Mouse (Mus musculus): ENCODE measurements at regions not wholly inside any gene's neighbourhood (a gene's known extent, or its start where the extent isn't known, plus 50 kb on each side); places are given as distances from the start of the nearest gene placed in this dataset.
"Not testable (repeated sequence)": the region's sequence is repeated elsewhere in the genome, so short reads cannot be mapped to it uniquely, and the experiment has no call there.

- Histone ChIP-seq H3K9me3 (ENCODE audit: low read length) (no peaks in the 10 kb centered on the region), H3K4me3 (ENCODE audit: low read length) (no peak overlapping the region), H3K36me3 (ENCODE audit: insufficient read depth, low read length) (no peaks in the 10 kb centered on the region), H3K4me2 (ENCODE audit: low read depth, low read length) (no peak overlapping the region), H3K4me1 (ENCODE audit: insufficient read depth, low read length) (no peaks in the 10 kb centered on the region), H3K27ac (no peak overlapping the region), H3K9ac (replicated peaks; ENCODE audit: low read length) (no peak overlapping the region), H3K27me3 (ENCODE audit: insufficient read depth, low read length) (no peaks in the 10 kb centered on the region)
- ATAC-seq (no peak), DNase-seq (ENCODE audit: low spot score) (no peak)
- TF ChIP-seq CTCF (IDR thresholded peaks at IDR 0.05; ENCODE audit: low read depth) = no peak
Observed at GRCm38 (mm10) chr16:65376553-65376952, 143.8 kb upstream of the Pou1f1 start.

- DNase-seq (ENCODE audit: low spot score) = no peak
- no peak overlapping the region for H3K27ac ChIP-seq
- H3K9me3 ChIP-seq (ENCODE audit: low read length) = no peaks in the 10 kb centered on the region
- TF ChIP-seq CTCF (IDR thresholded peaks at IDR 0.05; ENCODE audit: low read depth) = no peak
- H3K4me2 ChIP-seq (ENCODE audit: low read depth, low read length) = no peak overlapping the region
- no peak overlapping the region for H3K4me3 ChIP-seq (ENCODE audit: low read length)
- H3K36me3 ChIP-seq (ENCODE audit: insufficient read depth, low read length) = no peaks in the 10 kb centered on the region
- no peaks in the 10 kb centered on the region for H3K4me1 ChIP-seq (ENCODE audit: insufficient read depth, low read length)
- no peak for ATAC-seq
- H3K27me3 ChIP-seq (ENCODE audit: insufficient read depth, low read length) = no peaks in the 10 kb centered on the region
- WGBS = 78% methylated on average over 3 of the region's 3 CpGs
- no peak overlapping the region for H3K9ac ChIP-seq (replicated peaks; ENCODE audit: low read length)
Observed at GRCm38 (mm10) chr16:65378276-65378675, 142.0 kb upstream of the Pou1f1 start.

- H3K4me1 ChIP-seq (ENCODE audit: insufficient read depth, low read length) = no peaks in the 10 kb centered on the region
- H3K27ac ChIP-seq = no peak overlapping the region
- DNase-seq (ENCODE audit: low spot score) (no peak), ATAC-seq (no peak)
- no peak overlapping the region for H3K9ac ChIP-seq (replicated peaks; ENCODE audit: low read length)
- H3K9me3 ChIP-seq (ENCODE audit: low read length) = no peaks in the 10 kb centered on the region
- H3K4me3 ChIP-seq (ENCODE audit: low read length) = no peak overlapping the region
- no peaks in the 10 kb centered on the region for H3K36me3 ChIP-seq (ENCODE audit: insufficient read depth, low read length)
- H3K4me2 ChIP-seq (ENCODE audit: low read depth, low read length) = no peak overlapping the region
- H3K27me3 ChIP-seq (ENCODE audit: insufficient read depth, low read length) = no peaks in the 10 kb centered on the region
- WGBS = 67% methylated on average over 5 of the region's 5 CpGs
- TF ChIP-seq CTCF (IDR thresholded peaks at IDR 0.05; ENCODE audit: low read depth) = no peak
Observed at GRCm38 (mm10) chr16:65379939-65380338, 140.4 kb upstream of the Pou1f1 start.

- H3K36me3 ChIP-seq (ENCODE audit: insufficient read depth, low read length) = no peaks in the 10 kb centered on the region
- no peak for TF ChIP-seq CTCF (IDR thresholded peaks at IDR 0.05; ENCODE audit: low read depth)
- no peak overlapping the region for H3K4me2 ChIP-seq (ENCODE audit: low read depth, low read length)
- no peaks in the 10 kb centered on the region for H3K4me1 ChIP-seq (ENCODE audit: insufficient read depth, low read length)
- no peak for ATAC-seq
- DNase-seq (ENCODE audit: low spot score) = no peak
- no peak overlapping the region for H3K4me3 ChIP-seq (ENCODE audit: low read length)
- no peak overlapping the region for H3K9ac ChIP-seq (replicated peaks; ENCODE audit: low read length)
- WGBS = 77% methylated on average over 5 of the region's 5 CpGs
- H3K27me3 ChIP-seq (ENCODE audit: insufficient read depth, low read length) = no peaks in the 10 kb centered on the region
- no peaks in the 10 kb centered on the region for H3K9me3 ChIP-seq (ENCODE audit: low read length)
- H3K27ac ChIP-seq = no peak overlapping the region
Observed at GRCm38 (mm10) chr16:65403926-65404648, 116.2 kb upstream of the Pou1f1 start.

- no peaks in the 10 kb centered on the region for H3K27me3 ChIP-seq (ENCODE audit: insufficient read depth, low read length)
- no peak for ATAC-seq
- H3K36me3 ChIP-seq (ENCODE audit: insufficient read depth, low read length) = no peaks in the 10 kb centered on the region
- H3K9me3 ChIP-seq (ENCODE audit: low read length) = no peaks in the 10 kb centered on the region
- no peak for TF ChIP-seq CTCF (IDR thresholded peaks at IDR 0.05; ENCODE audit: low read depth)
- no peak overlapping the region for H3K4me2 ChIP-seq (ENCODE audit: low read depth, low read length)
- 82% methylated on average over 5 of the region's 5 CpGs for WGBS
- H3K9ac ChIP-seq (replicated peaks; ENCODE audit: low read length) = no peak overlapping the region
- no peaks in the 10 kb centered on the region for H3K4me1 ChIP-seq (ENCODE audit: insufficient read depth, low read length)
- no peak overlapping the region for H3K4me3 ChIP-seq (ENCODE audit: low read length)
- H3K27ac ChIP-seq = no peak overlapping the region
- DNase-seq (ENCODE audit: low spot score) = no peak
Observed at GRCm38 (mm10) chr16:65404816-65405215, 115.5 kb upstream of the Pou1f1 start.

DNA sequence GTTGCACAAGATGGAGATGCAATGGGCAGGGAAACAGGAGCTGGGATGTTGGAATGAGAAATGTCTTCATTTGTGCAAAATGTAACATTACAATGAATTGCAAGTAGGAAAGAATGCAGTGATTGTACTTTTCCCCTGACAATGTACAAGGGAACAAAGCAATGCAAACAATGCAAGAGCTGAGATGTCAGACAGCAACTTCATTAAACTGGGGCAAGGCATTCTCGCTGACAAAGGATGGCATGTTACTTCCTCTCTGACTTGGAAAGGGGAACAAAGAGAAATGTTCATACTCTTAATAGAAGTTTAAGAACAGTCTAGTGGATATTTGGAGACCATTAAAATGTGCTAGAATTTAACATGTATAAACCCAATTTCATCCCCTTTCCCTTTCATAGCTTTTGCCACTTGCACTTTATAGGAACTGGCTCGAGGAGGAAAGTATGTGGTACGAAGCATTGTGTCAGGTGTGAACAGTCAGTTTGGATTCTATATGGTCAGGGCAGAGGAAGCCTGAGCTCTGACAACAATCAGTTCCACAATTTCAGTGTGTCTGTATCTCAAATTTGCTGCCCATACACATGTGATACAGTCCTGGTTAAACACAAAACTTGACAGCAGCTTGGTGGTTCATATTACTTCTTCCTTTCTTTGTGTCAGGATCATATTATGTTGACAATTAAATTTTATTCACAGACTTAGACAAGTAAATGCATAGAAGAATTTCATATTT, 114.3 kb upstream of the Pou1f1 start:
- Histone ChIP-seq H3K27me3 (ENCODE audit: insufficient read depth, low read length) (no peaks in the 10 kb centered on the region), H3K4me3 (ENCODE audit: low read length) (no peak overlapping the region), H3K27ac (no peak overlapping the region), H3K4me2 (ENCODE audit: low read depth, low read length) (no peak overlapping the region), H3K36me3 (ENCODE audit: insufficient read depth, low read length) (no peaks in the 10 kb centered on the region), H3K9me3 (ENCODE audit: low read length) (no peaks in the 10 kb centered on the region), H3K9ac (replicated peaks; ENCODE audit: low read length) (no peak overlapping the region), H3K4me1 (ENCODE audit: insufficient read depth, low read length) (no peaks in the 10 kb centered on the region)
- ATAC-seq (no peak), DNase-seq (ENCODE audit: low spot score) (no peak)
- no peak for TF ChIP-seq CTCF (IDR thresholded peaks at IDR 0.05; ENCODE audit: low read depth)
- WGBS = 58% methylated on average over 3 of the region's 3 CpGs

DNA sequence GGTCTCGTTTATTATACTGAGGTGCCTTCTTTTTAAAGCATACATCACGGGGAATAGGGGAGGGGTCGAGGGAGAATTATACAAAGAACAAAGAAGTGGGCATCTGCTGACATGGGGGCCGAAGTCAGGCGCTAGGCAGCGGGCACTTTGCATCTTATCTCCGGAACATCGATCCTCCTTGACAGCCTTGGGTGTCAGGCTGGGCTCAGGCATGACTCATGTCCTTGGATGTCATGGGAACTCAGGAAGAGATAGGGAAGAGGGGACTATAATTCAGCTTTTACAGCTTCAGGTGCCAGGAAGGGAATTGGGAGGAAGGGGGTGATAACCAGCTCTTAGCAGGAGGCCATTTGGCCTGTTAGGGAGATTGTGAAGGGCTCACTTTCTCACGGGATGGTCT, 88.3 kb upstream of the Pou1f1 start:
- not testable (repeated sequence) for H3K36me3 ChIP-seq (ENCODE audit: insufficient read depth, low read length); H3K27ac ChIP-seq; H3K4me2 ChIP-seq (ENCODE audit: low read depth, low read length); H3K4me1 ChIP-seq (ENCODE audit: insufficient read depth, low read length); ATAC-seq; H3K27me3 ChIP-seq (ENCODE audit: insufficient read depth, low read length); H3K9ac ChIP-seq (replicated peaks; ENCODE audit: low read length); DNase-seq (ENCODE audit: low spot score); H3K4me3 ChIP-seq (ENCODE audit: low read length); H3K9me3 ChIP-seq (ENCODE audit: low read length)
- WGBS = 91% methylated on average over 9 of the region's 9 CpGs
